Mouse (Mus musculus): ENCODE data around the gene Chga.

Chga gene

GRCm38 (mm10) chr12:102554721-102555516 lies at the start of gene Chga:
Gene Chga, plus strand, starts transcription at chr12:102554969.
- DNase-seq (ENCODE audit: low spot score in 2 of 2), result peak; percentile 62 to 80

DNA sequence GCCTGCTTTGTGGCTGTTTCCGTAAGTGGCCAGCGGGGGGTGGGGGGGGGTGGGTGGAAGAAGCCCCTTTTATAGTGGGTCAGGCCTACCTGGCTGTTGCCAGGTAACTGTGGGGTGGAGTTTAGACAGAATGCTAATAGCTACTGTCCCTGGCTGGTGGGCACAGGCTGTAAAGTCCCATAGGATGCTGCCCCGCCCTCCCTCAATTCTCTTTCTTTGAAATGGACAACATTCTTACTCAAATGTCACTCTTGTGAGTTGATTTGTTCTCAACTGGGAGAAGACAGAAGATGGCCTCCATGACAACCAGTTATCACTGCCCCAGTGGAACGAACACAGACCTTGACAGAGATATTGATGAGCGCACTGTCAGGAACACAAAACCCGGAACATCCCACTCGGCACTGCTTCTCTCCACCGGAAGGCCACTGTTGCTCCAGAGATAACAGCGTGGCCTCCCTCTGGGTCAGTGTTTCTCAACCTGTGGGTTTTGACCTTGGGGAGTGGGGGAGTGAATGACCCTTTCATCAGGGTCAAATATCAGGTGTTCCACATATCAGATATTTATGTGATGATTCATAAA lies 49.5 kb upstream of the Chga start:
- no peak for DNase-seq (ENCODE audit: low spot score in 2 of 2)

DNA sequence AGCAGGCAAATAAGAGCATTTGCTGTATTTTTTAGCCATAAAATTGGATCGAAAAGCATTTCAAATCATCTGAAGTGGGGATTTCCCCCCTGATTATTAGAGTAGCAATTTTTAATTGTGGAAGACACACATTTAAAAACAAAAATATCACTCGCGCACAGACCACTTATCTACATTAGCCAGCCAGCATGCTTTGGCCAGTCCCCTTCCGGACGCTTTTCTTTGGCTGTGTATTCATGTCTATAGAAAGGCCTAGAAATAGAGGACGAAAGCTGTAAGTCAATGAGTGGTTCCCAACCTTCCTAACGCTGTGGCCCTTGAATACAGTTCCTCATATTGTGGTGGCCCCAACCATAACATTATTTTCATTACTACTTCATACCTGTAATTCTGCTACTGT lies 48.8 kb upstream of the Chga start:
- no peak for DNase-seq (ENCODE audit: low spot score in 2 of 2)

- peak in 1 of 2 experiments; percentile 64 for DNase-seq (ENCODE audit: low spot score in 2 of 2)
Observed at GRCm38 (mm10) chr12:102511363-102511762, 43.4 kb upstream of the Chga start.

DNA sequence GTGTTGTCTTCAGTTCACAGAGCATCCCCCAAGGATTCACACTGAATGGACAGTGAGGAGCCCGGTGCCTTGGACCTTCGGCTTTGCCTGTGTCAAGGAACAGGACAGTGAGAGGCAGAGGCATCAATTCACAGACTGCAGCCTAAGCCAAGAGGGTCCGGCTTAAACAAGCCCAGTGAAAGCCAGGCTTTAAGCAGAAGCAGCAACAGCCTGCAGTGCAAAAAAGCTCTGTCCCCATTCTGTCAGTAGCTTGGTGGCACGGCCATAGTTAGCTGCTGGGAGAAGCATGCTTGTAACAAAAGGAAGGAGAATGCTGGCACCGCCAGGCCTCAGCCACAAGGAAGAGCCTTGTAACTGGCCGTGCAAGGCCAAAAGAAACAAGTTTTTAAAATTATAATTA lies 40.6 kb upstream of the Chga start:
- DNase-seq (ENCODE audit: low spot score in 2 of 2), result no peak

GRCm38 (mm10) chr12:102514751-102515150 lies 40.0 kb upstream of the Chga start:
- no peak for DNase-seq (ENCODE audit: low spot score in 2 of 2)

DNA sequence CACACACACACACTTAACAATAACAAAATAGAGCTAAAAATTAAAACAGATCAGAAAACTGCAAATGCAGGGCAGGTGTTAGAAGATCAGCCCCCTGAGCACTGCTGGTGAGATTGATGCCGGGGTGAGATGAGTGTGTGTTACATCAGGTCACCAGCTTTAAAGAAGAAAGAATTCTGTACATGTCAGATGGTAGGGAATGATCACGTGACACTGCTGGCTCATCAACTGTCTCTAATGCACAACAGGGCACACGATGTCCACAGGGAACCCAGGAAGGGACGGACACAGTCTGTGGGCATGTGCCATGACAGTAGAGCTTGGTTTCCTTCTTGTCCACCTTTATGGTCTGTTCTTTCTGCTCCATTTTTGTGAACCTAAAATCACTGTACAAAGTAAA lies 38.6 kb upstream of the Chga start:
- no peak for DNase-seq (ENCODE audit: low spot score in 2 of 2)

DNA sequence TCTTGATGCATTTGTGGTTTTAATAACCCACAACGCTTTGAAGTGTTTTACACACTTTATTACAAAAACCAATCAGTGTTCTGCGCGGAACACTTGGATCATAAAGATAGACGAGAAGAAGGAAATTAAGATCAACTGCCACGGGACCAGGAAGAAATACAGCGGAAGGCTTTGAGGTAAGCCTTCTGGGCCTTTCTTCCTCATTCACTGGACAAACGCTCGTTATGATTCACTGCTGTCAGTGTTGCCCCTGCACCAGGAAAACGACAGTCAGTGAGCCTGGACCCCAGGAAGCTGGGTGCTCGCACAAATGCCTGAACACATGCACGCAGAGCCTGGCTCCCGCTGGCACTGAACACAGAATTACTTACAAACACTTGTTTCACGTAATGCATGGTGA lies 37.1 kb upstream of the Chga start:
- DNase-seq (ENCODE audit: low spot score in 2 of 2), result no peak

DNA sequence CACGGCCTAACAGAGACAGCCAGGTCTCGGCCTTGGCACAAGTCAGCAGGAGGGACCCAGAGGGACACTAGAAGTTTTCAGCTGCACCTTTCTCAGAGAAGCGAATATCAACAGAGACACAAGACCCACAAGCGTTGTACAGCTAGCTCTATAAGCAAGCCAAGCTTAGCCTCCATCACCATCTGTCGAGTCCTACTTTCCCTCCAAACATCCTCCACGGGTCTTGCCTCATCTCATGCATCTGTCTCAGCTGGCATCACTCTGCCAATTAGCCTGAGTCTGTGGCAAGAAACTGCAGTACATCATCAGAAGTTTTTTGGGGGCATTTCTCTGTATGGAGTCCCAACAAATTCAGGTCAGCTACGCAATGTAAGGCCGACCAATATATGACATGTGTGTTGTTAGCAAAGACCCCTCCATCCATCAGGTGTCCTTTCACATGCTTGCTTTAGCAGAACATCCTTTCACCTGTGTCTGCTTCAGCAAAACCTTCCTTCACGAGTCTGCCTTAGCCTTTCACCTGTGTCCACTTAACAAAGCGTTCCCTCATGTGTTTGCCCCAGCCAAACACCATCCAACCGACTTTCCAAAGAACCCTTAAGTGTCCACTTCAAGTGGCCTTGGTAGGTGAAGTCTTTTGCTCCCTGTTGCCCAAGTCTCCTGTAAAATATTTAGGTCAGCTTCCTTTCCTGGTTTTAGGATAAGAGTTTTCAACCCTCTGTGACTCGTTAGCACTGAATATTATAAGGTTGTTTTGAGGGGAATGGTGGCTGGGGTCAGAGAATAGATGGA lies 34.6 kb upstream of the Chga start:
- DNase-seq (ENCODE audit: low spot score in 2 of 2), result no peak

GRCm38 (mm10) chr12:102521777-102522319 lies 32.9 kb upstream of the Chga start:
- no peak for DNase-seq (ENCODE audit: low spot score in 2 of 2)

- DNase-seq (ENCODE audit: low spot score in 2 of 2), result no peak
Observed at GRCm38 (mm10) chr12:102524216-102524615, 30.6 kb upstream of the Chga start.

DNA sequence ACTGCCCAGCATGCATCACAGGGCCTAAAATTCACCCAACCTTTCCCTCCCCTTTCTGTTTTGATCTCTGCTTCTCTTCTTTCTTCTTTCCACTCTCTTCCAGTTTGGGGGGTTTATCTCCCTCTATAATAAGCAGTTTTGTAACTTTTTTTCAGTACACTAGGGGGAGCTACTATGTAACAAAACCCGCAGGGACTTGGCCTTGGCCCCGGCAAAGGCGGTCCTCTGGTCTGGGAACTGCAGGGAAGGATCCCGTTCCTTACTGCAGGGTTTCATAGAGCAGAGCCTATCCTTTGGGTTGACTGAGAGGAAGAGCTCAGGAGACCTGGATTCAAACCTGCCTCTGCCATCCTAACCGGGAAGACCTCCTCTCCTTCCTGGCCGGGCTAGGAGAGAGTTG lies 30.0 kb upstream of the Chga start:
- peak in 1 of 2 experiments; percentile 32 for DNase-seq (ENCODE audit: low spot score in 2 of 2)

DNA sequence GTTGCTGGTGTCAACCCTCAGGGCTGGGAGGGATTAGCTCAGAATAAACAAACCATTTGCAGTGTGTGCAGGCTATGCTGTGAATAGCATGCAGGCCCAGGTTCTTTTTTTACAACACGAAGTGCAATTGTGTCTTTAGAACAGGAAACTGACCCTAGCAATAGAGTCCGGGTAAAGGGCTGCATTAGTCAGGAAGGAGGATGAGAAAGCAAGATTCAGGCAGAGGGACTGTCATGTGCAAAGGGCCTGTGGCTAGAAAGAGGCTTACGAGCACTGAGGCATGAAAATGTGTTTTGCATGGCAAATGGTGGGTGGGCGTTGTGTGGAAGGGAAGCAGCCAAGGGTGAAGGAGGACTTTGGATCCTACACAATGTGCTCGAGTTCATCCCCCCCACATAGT lies 26.8 kb upstream of the Chga start:
- no peak for DNase-seq (ENCODE audit: low spot score in 2 of 2)

DNA sequence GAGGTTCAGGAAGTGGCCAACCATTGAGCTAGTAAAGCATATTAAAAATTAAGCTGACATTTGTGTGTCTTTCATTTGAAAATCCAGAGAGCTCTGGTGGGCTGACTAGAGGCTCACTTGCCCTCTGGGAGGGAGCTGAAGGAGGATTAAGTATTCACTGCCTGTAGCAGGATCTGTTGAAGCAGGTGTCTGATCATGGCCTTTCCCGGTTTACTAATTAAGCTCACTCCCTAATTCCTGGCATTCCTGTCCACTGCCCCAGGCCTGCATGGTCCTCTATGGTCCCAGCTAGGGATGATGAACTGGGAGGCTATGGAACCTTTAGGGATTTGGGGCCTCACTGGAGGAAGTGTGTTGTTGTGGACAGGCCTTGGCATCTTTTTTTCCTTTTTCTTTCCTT lies 19.0 kb upstream of the Chga start:
- no peak for DNase-seq (ENCODE audit: low spot score in 2 of 2)

GRCm38 (mm10) chr12:102540278-102540677 lies 14.5 kb upstream of the Chga start:
- no peak for DNase-seq (ENCODE audit: low spot score in 2 of 2)

- no peak for DNase-seq (ENCODE audit: low spot score in 2 of 2)
Observed at GRCm38 (mm10) chr12:102541168-102541567, 13.6 kb upstream of the Chga start.

DNA sequence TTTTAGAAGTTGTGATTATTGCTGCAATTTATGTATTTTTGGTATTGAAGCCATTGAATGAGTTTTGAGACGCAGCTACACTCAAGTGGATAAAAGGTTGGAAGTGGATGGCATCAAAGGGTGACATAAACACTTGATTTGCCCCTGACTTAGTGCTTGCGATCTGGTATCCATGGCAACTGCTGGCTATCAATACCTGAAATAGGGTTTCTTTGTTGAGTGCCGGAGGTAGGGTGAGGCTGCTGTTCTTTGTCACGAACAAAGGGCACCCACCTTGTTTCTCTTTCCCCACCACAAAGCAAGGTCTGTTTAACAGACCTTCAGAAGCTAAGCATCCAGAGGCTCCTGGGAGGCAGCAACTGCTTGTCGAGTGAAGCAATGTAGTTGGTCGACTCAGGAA lies 9.6 kb upstream of the Chga start:
- DNase-seq (ENCODE audit: low spot score in 2 of 2), result no peak

GRCm38 (mm10) chr12:102550529-102550928 lies 4.2 kb upstream of the Chga start:
- DNase-seq (ENCODE audit: low spot score in 2 of 2), result no peak

DNA sequence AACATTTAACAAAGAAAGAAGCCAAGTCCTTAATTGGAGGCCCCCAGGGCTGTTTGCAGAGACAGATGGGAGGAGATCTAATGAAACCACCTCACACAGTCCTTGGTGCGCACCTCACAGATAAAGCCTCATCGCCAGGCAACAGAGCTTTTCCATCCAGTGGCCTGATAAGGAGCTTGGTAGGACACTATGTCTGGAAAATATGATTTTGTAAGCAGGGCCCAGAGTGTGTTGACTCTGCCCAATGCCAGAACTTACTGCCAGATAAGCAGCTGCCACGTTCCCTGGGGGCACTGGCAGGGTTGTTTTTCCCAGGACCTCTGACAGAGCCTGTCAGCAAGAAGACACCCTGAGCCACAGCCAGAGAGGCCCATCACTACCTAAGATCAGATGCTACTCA lies 3.6 kb upstream of the Chga start:
- no peak for DNase-seq (ENCODE audit: low spot score in 2 of 2)

GRCm38 (mm10) chr12:102552001-102552400 lies 2.8 kb upstream of the Chga start:
- no peak for DNase-seq (ENCODE audit: low spot score in 2 of 2)

- DNase-seq (ENCODE audit: low spot score in 2 of 2), result no peak
Observed at GRCm38 (mm10) chr12:102553705-102554275, 979 bp upstream of the Chga start.

GRCm38 (mm10) chr12:102555850-102556249 lies 1.1 kb downstream of the Chga start:
- DNase-seq (ENCODE audit: low spot score in 2 of 2), result no peak

Measured in cerebellum, postnatal 4 days (tissue).